Mouse (Mus musculus): ENCODE data around the gene Spp2. TPM values are rescaled to one million over a fixed set of nuclear protein-coding genes. Genes with fewer than 3 reads are reported as not detected.
A peak's percentile ranks its signal among the peaks of the same experiment; 100 is the strongest.

Spp2 gene
- polyA plus RNA-seq, 1 experiment from 2014 or later: not detected

- Histone ChIP-seq H3K27ac (0 out of 2 replicates have a peak overlapping the region, but pooled peaks have one; percentile 16), H3K4me3 (no peak overlapping the region), H3K4me1 (replicated peaks) (peaks cover 22% of the 10 kb centered on the region), H3K27me3 (ENCODE audit: insufficient read depth, poor library complexity, severe bottlenecking) (no peaks in the 10 kb centered on the region), H3K36me3 (no peaks in the 10 kb centered on the region), H3K9me3 (no peaks in the 10 kb centered on the region)
- WGBS: 60% methylated on average over 6 of the region's 6 CpGs
- DNase-seq (ENCODE audit: low spot score): no peak
Measured at GRCm38 (mm10) chr1:88462484-88462883, 55.7 kb downstream of the Spp2 start.

GRCm38 (mm10) chr1:88463241-88463640 lies 56.5 kb downstream of the Spp2 start:
- Histone ChIP-seq H3K4me1 (replicated peaks) (peaks cover 22% of the 10 kb centered on the region), H3K27me3 (ENCODE audit: insufficient read depth, poor library complexity, severe bottlenecking) (no peaks in the 10 kb centered on the region), H3K9me3 (no peaks in the 10 kb centered on the region), H3K4me3 (no peak overlapping the region), H3K36me3 (no peaks in the 10 kb centered on the region), H3K27ac (no peak overlapping the region)
- no peak for DNase-seq (ENCODE audit: low spot score)
- WGBS: 88% methylated on average over 3 of the region's 3 CpGs

GRCm38 (mm10) chr1:88464109-88464905 lies 57.5 kb downstream of the Spp2 start:
- H3K36me3 ChIP-seq: no peaks in the 10 kb centered on the region
- H3K4me3 ChIP-seq: no peak overlapping the region
- peaks cover 22% of the 10 kb centered on the region for H3K4me1 ChIP-seq (replicated peaks)
- H3K27me3 ChIP-seq (ENCODE audit: insufficient read depth, poor library complexity, severe bottlenecking): no peaks in the 10 kb centered on the region
- no peak for DNase-seq (ENCODE audit: low spot score)
- H3K9me3 ChIP-seq: no peaks in the 10 kb centered on the region
- no peak overlapping the region for H3K27ac ChIP-seq
- WGBS: 71% methylated on average over 6 of the region's 6 CpGs

- Histone ChIP-seq H3K27ac (no peak overlapping the region), H3K36me3 (no peaks in the 10 kb centered on the region), H3K4me3 (no peak overlapping the region), H3K4me1 (replicated peaks) (peaks cover 22% of the 10 kb centered on the region), H3K9me3 (no peaks in the 10 kb centered on the region), H3K27me3 (ENCODE audit: insufficient read depth, poor library complexity, severe bottlenecking) (no peaks in the 10 kb centered on the region)
- 81% methylated on average over 4 of the region's 4 CpGs for WGBS
- no peak for DNase-seq (ENCODE audit: low spot score)
Measured at GRCm38 (mm10) chr1:88465722-88466121, 59.0 kb downstream of the Spp2 start.

GRCm38 (mm10) chr1:88466325-88467064 lies 59.7 kb downstream of the Spp2 start:
- Histone ChIP-seq H3K27me3 (ENCODE audit: insufficient read depth, poor library complexity, severe bottlenecking) (no peaks in the 10 kb centered on the region), H3K36me3 (no peaks in the 10 kb centered on the region), H3K9me3 (no peaks in the 10 kb centered on the region), H3K4me3 (no peak overlapping the region), H3K4me1 (replicated peaks) (peaks cover 20% of the 10 kb centered on the region), H3K27ac (no peak overlapping the region)
- DNase-seq (ENCODE audit: low spot score): no peak
- WGBS: 75% methylated on average over 8 of the region's 8 CpGs

GRCm38 (mm10) chr1:88467866-88468265 lies 61.1 kb downstream of the Spp2 start:
- DNase-seq (ENCODE audit: low spot score): no peak
- Histone ChIP-seq H3K9me3 (no peaks in the 10 kb centered on the region), H3K27me3 (ENCODE audit: insufficient read depth, poor library complexity, severe bottlenecking) (no peaks in the 10 kb centered on the region), H3K4me1 (replicated peaks) (peaks cover 21% of the 10 kb centered on the region), H3K27ac (no peak overlapping the region), H3K36me3 (no peaks in the 10 kb centered on the region), H3K4me3 (no peak overlapping the region)
- 84% methylated on average over 5 of the region's 5 CpGs for WGBS

- Histone ChIP-seq H3K27me3 (ENCODE audit: insufficient read depth, poor library complexity, severe bottlenecking) (no peaks in the 10 kb centered on the region), H3K4me1 (replicated peaks) (peaks cover 18% of the 10 kb centered on the region), H3K9me3 (no peaks in the 10 kb centered on the region), H3K36me3 (no peaks in the 10 kb centered on the region), H3K4me3 (no peak overlapping the region), H3K27ac (no peak overlapping the region)
- DNase-seq (ENCODE audit: low spot score): no peak
- 94% methylated on average over 2 of the region's 2 CpGs for WGBS
Measured at GRCm38 (mm10) chr1:88468335-88468734, 61.6 kb downstream of the Spp2 start.

GRCm38 (mm10) chr1:88469746-88470145 lies 63.0 kb downstream of the Spp2 start:
- WGBS: 89% methylated on average over 4 of the region's 4 CpGs

GRCm38 (mm10) chr1:88472258-88472657 lies 65.5 kb downstream of the Spp2 start:
- DNase-seq (ENCODE audit: low spot score): no peak
- Histone ChIP-seq H3K4me3 (no peak overlapping the region), H3K9me3 (no peaks in the 10 kb centered on the region), H3K4me1 (replicated peaks) (peaks cover 30% of the 10 kb centered on the region), H3K27me3 (ENCODE audit: insufficient read depth, poor library complexity, severe bottlenecking) (no peaks in the 10 kb centered on the region), H3K36me3 (no peaks in the 10 kb centered on the region), H3K27ac (peak overlapping the region; percentile 50; the same call in 1 of the 2 replicates)
- WGBS: 23% methylated on average over 6 of the region's 6 CpGs

More at GRCm38 (mm10) chr1:88469746-88470145, 63.0 kb downstream of the Spp2 start:
- Histone ChIP-seq H3K27me3 (ENCODE audit: insufficient read depth, poor library complexity, severe bottlenecking) (no peaks in the 10 kb centered on the region), H3K9me3 (no peaks in the 10 kb centered on the region), H3K36me3 (no peaks in the 10 kb centered on the region), H3K4me1 (replicated peaks) (peaks cover 18% of the 10 kb centered on the region), H3K27ac (no peak overlapping the region), H3K4me3 (no peak overlapping the region)
- no peak for DNase-seq (ENCODE audit: low spot score)

- H3K9me3 ChIP-seq: no peaks in the 10 kb centered on the region
- H3K4me1 ChIP-seq (replicated peaks): peaks cover 41% of the 10 kb centered on the region
- H3K27ac ChIP-seq: no peak overlapping the region
- H3K27me3 ChIP-seq (ENCODE audit: insufficient read depth, poor library complexity, severe bottlenecking): no peaks in the 10 kb centered on the region
- no peak overlapping the region for H3K4me3 ChIP-seq
- WGBS: 71% methylated on average over 2 of the region's 2 CpGs
- DNase-seq (ENCODE audit: low spot score): no peak
- no peaks in the 10 kb centered on the region for H3K36me3 ChIP-seq
Measured at GRCm38 (mm10) chr1:88473899-88474298, 67.1 kb downstream of the Spp2 start.

- no peak for DNase-seq (ENCODE audit: low spot score)
- Histone ChIP-seq H3K4me1 (replicated peaks) (peaks cover 47% of the 10 kb centered on the region), H3K36me3 (no peaks in the 10 kb centered on the region), H3K9me3 (no peaks in the 10 kb centered on the region), H3K4me3 (no peak overlapping the region), H3K27me3 (ENCODE audit: insufficient read depth, poor library complexity, severe bottlenecking) (no peaks in the 10 kb centered on the region), H3K27ac (peak overlapping the region; percentile 40; the same call in 1 of the 2 replicates)
- WGBS: 55% methylated on average over 7 of the region's 7 CpGs
Measured at GRCm38 (mm10) chr1:88474598-88474997, 67.8 kb downstream of the Spp2 start.

GRCm38 (mm10) chr1:88475502-88475953 lies 68.8 kb downstream of the Spp2 start:
- H3K36me3 ChIP-seq: no peaks in the 10 kb centered on the region
- peaks cover 53% of the 10 kb centered on the region for H3K4me1 ChIP-seq (replicated peaks)
- H3K4me3 ChIP-seq: no peak overlapping the region
- no peaks in the 10 kb centered on the region for H3K27me3 ChIP-seq (ENCODE audit: insufficient read depth, poor library complexity, severe bottlenecking)
- 39% methylated on average over 8 of the region's 8 CpGs for WGBS
- DNase-seq (ENCODE audit: low spot score): no peak
- H3K9me3 ChIP-seq: no peaks in the 10 kb centered on the region
- H3K27ac ChIP-seq: peak overlapping the region; percentile 40

All from hindbrain, embryonic 10.5 days (tissue).